Mouse (Mus musculus): ENCODE results near the gene Nell2. TPM values are rescaled to one million over a fixed set of nuclear protein-coding genes. Genes with fewer than 3 reads are reported as not detected.

Nell2 gene
- polyA plus RNA-seq, 1 experiment from 2014 or later, result 1.1 TPM

DNA sequence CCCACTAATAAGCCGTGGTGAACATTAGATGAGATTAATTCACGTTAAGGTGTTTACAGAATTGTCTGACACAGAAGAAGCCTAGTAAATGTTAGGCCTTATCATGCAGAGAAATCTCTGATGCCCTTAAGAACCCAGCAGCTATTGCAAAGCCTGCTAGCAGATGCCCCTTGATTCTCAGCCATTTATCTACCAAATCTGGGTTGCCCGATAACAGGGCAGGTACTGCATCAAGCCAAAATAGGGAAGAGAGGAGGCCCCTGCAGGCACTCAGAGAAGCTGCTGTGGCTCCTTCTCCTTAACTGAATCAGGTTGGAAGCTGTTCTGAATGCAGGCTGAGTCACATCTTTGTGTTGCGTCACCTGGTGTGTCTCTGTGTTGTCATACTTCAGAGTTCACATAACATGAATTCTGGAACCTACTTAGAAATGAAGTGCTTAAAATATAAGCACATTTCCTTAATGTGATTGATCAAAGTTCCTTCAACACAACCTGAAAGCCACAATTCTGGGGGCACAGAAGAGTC, 68.3 kb downstream of the Nell2 start:
- 70% methylated on average over 4 of the region's 4 CpGs for WGBS (ENCODE audit: insufficient replicate concordance)

DNA sequence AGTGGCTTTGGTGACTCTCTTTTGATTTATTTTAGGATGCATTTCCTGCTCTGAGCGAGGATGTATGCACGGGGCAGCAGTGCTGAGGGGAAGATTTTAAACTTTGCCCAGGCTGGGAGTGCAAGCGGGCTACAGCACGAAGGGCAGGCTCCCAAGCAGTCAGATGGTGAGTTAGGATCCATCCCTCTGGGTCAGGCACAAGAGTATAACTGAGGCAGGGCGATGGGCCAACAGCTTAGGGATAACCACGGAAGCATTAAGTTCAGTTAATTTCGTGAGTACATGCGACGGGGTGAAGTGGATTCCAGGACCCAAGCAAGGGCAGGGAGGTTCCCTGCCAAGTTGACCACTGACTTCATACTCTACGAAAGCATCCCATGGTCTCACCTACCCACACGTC, 83.8 kb downstream of the Nell2 start:
- WGBS (ENCODE audit: insufficient replicate concordance), result 61% methylated on average over 11 of the region's 11 CpGs
- H3K4me2 ChIP-seq, result no peak overlapping the region
- no peak for ATAC-seq
- H3K27me3 ChIP-seq (replicated peaks), result no peaks in the 10 kb centered on the region
- no peaks in the 10 kb centered on the region for H3K9me3 ChIP-seq (replicated peaks)
- H3K36me3 ChIP-seq, result no peaks in the 10 kb centered on the region
- H3K4me3 ChIP-seq, result no peak overlapping the region
- H3K9ac ChIP-seq, result no peak overlapping the region
- no peak overlapping the region for H3K27ac ChIP-seq
- H3K4me1 ChIP-seq, result no peaks in the 10 kb centered on the region

More for the DNA sequence above, 68.3 kb downstream of the Nell2 start:
- Histone ChIP-seq H3K27me3 (replicated peaks) (no peaks in the 10 kb centered on the region), H3K27ac (no peak overlapping the region), H3K9ac (no peak overlapping the region), H3K4me2 (no peak overlapping the region), H3K9me3 (replicated peaks) (no peaks in the 10 kb centered on the region), H3K4me1 (no peaks in the 10 kb centered on the region), H3K36me3 (no peaks in the 10 kb centered on the region), H3K4me3 (no peak overlapping the region)
- no peak for ATAC-seq

DNA sequence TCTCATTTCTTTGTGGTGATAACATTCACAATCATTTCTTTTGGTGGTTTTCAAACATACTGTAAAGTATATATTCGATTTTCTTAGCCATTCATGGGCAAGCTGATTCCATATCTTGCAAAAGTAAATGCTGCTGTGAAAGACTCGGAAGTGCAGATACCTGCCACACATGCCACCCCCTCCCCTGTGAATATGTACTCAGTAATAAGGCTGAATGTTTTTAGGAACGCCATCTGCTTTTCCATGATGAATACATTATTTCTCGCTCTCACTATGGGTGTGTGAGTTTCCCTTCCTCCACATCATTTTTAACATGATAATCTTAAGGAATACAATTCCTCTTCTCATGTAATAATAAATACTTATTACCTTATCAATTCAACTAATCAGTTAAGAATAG, 90.6 kb downstream of the Nell2 start:
- Histone ChIP-seq H3K4me3 (no peak overlapping the region), H3K4me2 (no peak overlapping the region), H3K9ac (no peak overlapping the region), H3K9me3 (replicated peaks) (no peaks in the 10 kb centered on the region), H3K27ac (no peak overlapping the region), H3K27me3 (replicated peaks) (no peaks in the 10 kb centered on the region), H3K36me3 (no peaks in the 10 kb centered on the region), H3K4me1 (no peaks in the 10 kb centered on the region)
- no peak for ATAC-seq
- WGBS (ENCODE audit: insufficient replicate concordance), result 61% methylated on average over 4 of the region's 4 CpGs

DNA sequence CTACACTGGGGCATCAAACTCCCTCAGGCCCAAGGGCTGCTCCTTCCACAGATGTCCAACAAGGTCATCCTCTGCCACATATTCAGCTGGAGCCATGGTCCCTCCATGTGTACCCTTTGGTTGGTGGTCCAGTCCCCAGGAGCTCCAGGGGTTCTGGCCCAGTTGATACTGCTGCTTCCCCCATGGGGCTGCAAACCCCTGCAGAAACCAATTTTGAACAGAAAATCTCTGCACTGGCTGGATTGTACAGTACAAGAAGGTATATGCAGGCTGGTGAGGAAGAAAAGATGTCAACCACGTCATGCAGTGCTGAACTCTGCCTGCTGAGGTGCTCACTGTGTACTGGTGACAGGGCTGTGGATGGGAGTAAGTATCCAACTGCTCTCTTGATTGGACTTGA, 92.1 kb downstream of the Nell2 start:
- H3K9ac ChIP-seq, result no peak overlapping the region
- no peak overlapping the region for H3K4me3 ChIP-seq
- 32% methylated on average over 1 of the region's 1 CpGs for WGBS (ENCODE audit: insufficient replicate concordance)
- H3K4me1 ChIP-seq, result no peaks in the 10 kb centered on the region
- no peaks in the 10 kb centered on the region for H3K9me3 ChIP-seq (replicated peaks)
- no peaks in the 10 kb centered on the region for H3K36me3 ChIP-seq
- no peaks in the 10 kb centered on the region for H3K27me3 ChIP-seq (replicated peaks)
- no peak overlapping the region for H3K4me2 ChIP-seq
- H3K27ac ChIP-seq, result no peak overlapping the region
- ATAC-seq, result no peak

DNA sequence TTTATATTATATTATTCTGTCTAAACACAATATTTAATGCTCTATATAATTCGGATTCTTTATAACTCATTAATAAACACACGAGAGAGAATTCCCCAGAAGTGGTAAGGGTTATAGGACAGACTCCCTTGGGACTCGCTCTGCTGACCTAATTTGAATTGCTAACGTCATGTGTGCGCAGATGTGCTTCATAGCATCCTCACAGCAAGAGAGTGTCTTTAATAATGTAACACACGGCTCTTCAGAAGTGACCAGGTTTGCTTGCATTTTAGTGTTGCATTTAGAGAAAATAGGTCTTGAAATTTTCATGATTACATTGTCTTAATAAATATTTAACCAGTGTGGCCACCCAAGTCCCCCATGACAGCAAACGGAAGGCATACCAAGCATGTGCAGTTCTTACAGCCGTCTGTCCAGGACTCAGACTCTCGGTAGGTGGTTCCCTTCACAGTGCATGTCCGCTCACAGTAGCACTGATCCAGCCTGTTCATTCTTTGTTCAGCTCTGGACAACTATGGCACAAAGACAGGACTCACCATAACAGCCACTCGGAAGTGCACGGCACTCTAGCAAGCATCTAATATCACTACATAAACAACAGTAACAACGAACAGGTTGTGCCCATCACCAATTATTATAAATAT, 97.1 kb downstream of the Nell2 start:
- H3K27ac ChIP-seq, result no peak overlapping the region
- 0 out of 2 replicates have a peak, but pooled peaks cover 7% of the 10 kb centered on the region for H3K9me3 ChIP-seq (replicated peaks)
- H3K9ac ChIP-seq, result no peak overlapping the region
- H3K36me3 ChIP-seq, result no peaks in the 10 kb centered on the region
- no peaks in the 10 kb centered on the region for H3K4me1 ChIP-seq
- no peak overlapping the region for H3K4me2 ChIP-seq
- no peak for ATAC-seq
- no peak overlapping the region for H3K4me3 ChIP-seq
- 77% methylated on average over 13 of the region's 13 CpGs for WGBS (ENCODE audit: insufficient replicate concordance)
- no peaks in the 10 kb centered on the region for H3K27me3 ChIP-seq (replicated peaks)

DNA sequence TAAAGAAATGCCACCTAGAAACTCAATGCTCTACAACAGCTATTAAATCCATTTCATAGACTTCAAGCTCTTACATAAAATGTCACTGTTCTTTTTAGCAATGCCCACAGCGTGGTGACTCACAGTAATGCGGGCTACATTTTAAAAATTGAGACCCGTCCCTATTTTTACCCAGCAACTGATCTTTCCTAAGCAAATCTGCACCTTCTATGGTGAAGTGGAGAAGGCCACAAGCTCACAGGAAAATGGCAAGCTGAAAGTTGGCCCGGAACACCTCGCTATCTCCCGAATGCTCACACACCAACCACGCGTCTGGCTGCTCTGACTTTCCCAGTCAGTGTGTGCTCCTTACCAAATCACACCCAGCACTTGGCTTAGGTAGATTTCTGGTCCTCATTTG, 98.4 kb downstream of the Nell2 start:
- 80% methylated on average over 8 of the region's 8 CpGs for WGBS (ENCODE audit: insufficient replicate concordance)
- Histone ChIP-seq H3K27ac (no peak overlapping the region), H3K4me1 (no peaks in the 10 kb centered on the region), H3K4me2 (no peak overlapping the region), H3K36me3 (no peaks in the 10 kb centered on the region), H3K27me3 (replicated peaks) (no peaks in the 10 kb centered on the region), H3K9me3 (replicated peaks) (0 out of 2 replicates have a peak, but pooled peaks cover 7% of the 10 kb centered on the region), H3K9ac (no peak overlapping the region), H3K4me3 (no peak overlapping the region)
- no peak for ATAC-seq

DNA sequence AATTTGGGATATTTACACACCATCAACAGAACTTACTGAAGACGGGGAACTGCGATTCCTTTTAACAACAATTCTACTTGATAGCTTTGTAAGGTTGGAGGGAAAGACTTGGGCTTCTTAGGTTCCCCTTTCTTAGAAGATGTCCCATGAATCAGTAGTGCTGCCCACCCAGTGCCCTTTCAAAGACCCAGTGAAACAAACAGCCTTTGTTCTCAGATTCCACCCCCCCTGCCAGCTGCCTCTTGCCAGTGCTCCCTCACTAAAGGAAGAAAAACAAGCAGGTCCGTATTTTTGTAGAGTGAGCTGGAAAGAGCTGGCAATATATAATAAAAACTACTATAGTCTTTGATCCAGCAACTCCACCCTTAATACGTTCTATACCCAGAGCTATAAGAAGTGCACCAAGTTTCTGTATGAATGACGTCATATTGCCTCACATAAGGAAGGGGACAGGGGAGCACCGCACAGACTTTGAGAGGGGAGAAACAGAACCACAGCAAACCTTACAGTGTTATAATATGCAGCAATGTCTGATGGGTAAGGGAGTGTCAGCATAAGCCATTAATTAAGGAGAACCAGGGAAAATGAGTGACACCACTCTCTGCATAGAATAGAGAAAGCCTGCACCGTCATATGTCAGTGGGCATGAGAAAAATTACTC, 100.2 kb downstream of the Nell2 start:
- WGBS (ENCODE audit: insufficient replicate concordance), result 73% methylated on average over 7 of the region's 7 CpGs

DNA sequence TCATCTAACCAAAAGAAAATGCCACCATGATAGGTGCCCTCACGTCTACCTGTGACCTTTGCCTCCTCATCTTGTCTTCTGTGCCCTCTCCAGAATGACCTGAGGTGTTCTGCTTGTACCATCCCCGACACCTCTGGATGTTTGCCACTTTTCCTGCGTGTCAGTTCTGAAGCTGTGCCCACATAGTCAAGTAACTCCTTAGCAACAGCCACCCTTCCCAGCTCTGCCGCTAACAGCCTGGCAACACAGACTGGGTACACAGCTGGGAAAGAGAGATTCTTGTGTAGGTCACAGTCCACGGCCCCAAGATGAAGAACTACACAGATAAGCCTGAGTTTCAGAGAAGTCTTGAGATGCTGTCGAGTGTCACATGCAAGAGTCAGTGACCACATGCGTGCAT, 103.3 kb downstream of the Nell2 start:
- Histone ChIP-seq H3K4me2 (no peak overlapping the region), H3K4me1 (no peaks in the 10 kb centered on the region), H3K36me3 (no peaks in the 10 kb centered on the region), H3K27ac (no peak overlapping the region), H3K27me3 (replicated peaks) (no peaks in the 10 kb centered on the region), H3K9ac (no peak overlapping the region), H3K4me3 (no peak overlapping the region), H3K9me3 (replicated peaks) (peaks cover 10% of the 10 kb centered on the region; the same call in 1 of the 2 replicates)
- ATAC-seq, result no peak
- 70% methylated on average over 7 of the region's 7 CpGs for WGBS (ENCODE audit: insufficient replicate concordance)

More for the DNA sequence above, 100.2 kb downstream of the Nell2 start:
- H3K4me3 ChIP-seq, result no peak overlapping the region
- H3K4me1 ChIP-seq, result no peaks in the 10 kb centered on the region
- H3K36me3 ChIP-seq, result no peaks in the 10 kb centered on the region
- H3K27me3 ChIP-seq (replicated peaks), result no peaks in the 10 kb centered on the region
- H3K4me2 ChIP-seq, result no peak overlapping the region
- H3K9ac ChIP-seq, result no peak overlapping the region
- 0 out of 2 replicates have a peak, but pooled peaks cover 7% of the 10 kb centered on the region for H3K9me3 ChIP-seq (replicated peaks)
- H3K27ac ChIP-seq, result no peak overlapping the region
- ATAC-seq, result no peak

DNA sequence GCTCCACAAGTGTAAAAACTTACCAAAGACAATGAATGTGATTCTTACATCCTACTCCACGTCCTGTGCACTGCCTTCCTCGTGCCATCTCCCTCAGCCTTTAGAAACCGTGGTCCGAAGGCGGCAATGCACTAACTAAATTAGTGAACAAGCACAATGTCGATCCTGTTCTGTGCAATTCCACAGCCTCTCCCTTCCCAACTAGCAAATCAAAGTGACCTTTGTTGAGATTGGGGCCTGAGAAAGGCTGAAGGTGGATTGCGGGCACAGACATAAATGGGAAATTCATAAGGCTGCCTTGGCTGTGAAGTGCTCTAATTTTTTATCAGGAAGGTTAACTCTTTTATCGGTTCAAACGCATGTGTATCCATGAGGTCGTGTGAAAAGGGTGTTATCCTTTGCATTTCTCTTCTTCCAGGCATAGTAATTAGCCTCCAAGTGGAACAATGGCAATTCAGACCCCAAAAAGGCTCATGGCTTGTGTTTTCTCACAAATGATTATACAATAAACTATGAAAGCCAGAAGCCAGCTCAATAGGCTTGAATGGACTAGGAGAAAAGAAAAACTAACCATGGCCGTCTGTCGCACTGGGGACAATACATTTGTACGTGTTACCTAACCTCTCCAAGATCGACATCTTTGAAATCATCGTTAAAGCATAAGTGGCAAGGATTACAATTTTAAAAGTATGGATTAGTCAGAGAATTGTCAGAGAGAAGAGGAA, 106.0 kb downstream of the Nell2 start:
- no peak overlapping the region for H3K9ac ChIP-seq
- ATAC-seq, result no peak
- H3K27ac ChIP-seq, result no peak overlapping the region
- WGBS (ENCODE audit: insufficient replicate concordance), result 77% methylated on average over 15 of the region's 15 CpGs
- H3K4me2 ChIP-seq, result no peak overlapping the region
- peaks cover 6% of the 10 kb centered on the region; the same call in 1 of the 2 replicates for H3K9me3 ChIP-seq (replicated peaks)
- no peak overlapping the region for H3K4me3 ChIP-seq
- no peaks in the 10 kb centered on the region for H3K4me1 ChIP-seq
- no peaks in the 10 kb centered on the region for H3K27me3 ChIP-seq (replicated peaks)
- no peaks in the 10 kb centered on the region for H3K36me3 ChIP-seq

DNA sequence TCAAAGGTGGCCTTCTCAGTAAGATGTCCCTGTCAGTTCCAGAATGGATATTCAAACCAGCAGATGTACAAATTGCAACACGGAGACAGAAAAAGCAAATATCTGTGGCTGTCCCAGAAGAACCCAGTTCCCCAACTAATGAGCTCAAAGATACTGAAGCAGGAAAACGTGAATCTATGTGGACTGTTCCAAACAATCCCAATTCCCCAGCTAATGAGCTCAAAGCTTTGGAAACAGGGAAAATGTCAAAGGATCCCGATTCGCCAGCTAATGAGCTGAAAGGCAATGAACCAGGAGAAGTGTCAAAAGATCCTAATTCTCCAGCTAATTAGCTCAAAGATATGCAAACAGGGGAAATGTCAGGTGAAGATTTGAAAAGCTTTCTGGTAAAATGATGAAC, 109.7 kb downstream of the Nell2 start:
- no peaks in the 10 kb centered on the region for H3K36me3 ChIP-seq
- ATAC-seq, result no peak
- H3K27me3 ChIP-seq (replicated peaks), result no peaks in the 10 kb centered on the region

DNA sequence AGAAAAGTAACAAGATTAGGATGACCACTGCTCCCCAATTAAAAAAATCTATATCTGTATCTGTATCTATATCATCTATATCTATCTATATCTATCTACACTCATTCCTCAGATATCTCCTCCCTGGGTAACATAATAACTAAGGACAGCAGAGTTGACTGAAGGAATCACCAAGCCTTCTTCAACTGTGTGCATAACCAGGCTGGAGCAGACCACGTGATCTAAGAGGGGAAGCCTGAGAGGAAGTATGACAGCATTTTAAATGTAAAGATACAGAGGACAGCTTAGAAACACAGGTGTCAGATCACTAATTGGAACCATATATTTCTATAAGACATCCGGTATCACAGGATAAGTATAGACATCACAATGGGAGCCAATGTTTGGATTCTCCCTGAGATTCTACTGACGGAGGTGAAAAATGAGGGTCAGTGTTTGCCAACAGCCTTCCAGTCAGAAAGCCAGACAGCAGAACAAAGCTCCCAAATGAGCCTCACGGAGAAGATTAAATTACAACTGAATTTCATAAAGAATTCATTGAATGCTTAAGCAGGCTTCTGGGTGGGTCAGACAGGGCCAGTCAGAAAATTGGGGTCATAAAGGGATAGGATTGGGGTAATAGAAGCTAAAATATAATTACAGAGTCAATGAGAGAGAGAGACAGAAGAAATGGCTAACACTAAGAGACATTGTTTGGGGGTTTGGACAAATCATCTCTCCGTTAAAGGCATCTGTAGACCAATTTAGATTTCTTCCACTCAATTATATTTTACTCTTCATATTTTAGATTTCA, 116.2 kb downstream of the Nell2 start:
- whole genome bisulfite sequencing (ENCODE audit: insufficient replicate concordance), result 62% methylated on average over 5 of the region's 5 CpGs
- Histone ChIP-seq H3K4me1 (no peaks in the 10 kb centered on the region), H3K4me2 (no peak overlapping the region), H3K36me3 (no peaks in the 10 kb centered on the region), H3K27me3 (replicated peaks) (no peaks in the 10 kb centered on the region), H3K27ac (no peak overlapping the region), H3K9ac (no peak overlapping the region), H3K9me3 (replicated peaks) (no peaks in the 10 kb centered on the region), H3K4me3 (no peak overlapping the region)
- ATAC-seq, result no peak

More for the DNA sequence above, 109.7 kb downstream of the Nell2 start:
- no peak overlapping the region for H3K27ac ChIP-seq
- WGBS (ENCODE audit: insufficient replicate concordance), result 68% methylated on average over 4 of the region's 4 CpGs
- H3K9me3 ChIP-seq (replicated peaks), result peaks cover 6% of the 10 kb centered on the region; the same call in 1 of the 2 replicates
- no peak overlapping the region for H3K4me3 ChIP-seq
- no peaks in the 10 kb centered on the region for H3K4me1 ChIP-seq
- no peak overlapping the region for H3K9ac ChIP-seq
- H3K4me2 ChIP-seq, result no peak overlapping the region

All from liver, embryonic 12.5 days (tissue).